Mouse (Mus musculus): ENCODE results near the gene Dnttip1. TPM values are rescaled to one million over a fixed set of nuclear protein-coding genes. Genes with fewer than 3 reads are reported as not detected.
"Not testable (repeated sequence)": the region's sequence is repeated elsewhere in the genome, so short reads cannot be mapped to it uniquely, and the experiment has no call there.

Gene Dnttip1
- polyA plus RNA-seq, 1 experiment, result 47.3 TPM

DNA sequence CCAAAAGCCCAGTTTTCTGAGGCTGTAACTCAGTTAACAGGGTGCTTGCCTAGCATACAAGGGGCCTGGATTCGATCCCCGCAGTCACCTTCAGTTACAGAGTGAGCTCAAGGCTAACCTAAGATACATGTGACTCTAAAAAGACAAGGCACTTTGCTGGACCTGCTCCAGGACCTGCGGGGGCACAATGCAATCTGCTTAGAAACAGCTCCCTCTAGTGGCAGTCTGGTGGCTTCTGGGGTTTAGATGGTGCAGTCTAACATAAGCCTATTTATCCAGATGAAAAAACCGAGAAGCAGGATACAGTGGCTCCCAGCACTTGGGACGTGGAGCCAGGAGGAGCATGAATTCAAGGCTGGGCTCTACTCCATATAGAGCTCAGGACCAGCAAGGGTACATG is 48.5 kb downstream of the Dnttip1 start:
- H3K79me3 ChIP-seq (ENCODE audit: low read depth), result no peaks in the 10 kb centered on the region
- no peak overlapping the region for H3K4me3 ChIP-seq (ENCODE audit: insufficient read depth, poor library complexity, severe bottlenecking)
- TF ChIP-seq MYOD1 (IDR thresholded peaks at IDR 0.05; ENCODE audit: control insufficient read depth, insufficient read length, low read depth) (no peak), FOSL1 (IDR thresholded peaks at IDR 0.05; ENCODE audit: insufficient read depth, low read length, poor library complexity, severe bottlenecking) (no peak), USF1 (IDR thresholded peaks at IDR 0.05; ENCODE audit: low read depth) (no peak), MAX (IDR thresholded peaks at IDR 0.05) (peak; percentile 42), CEBPB (IDR thresholded peaks at IDR 0.05; ENCODE audit: low read depth) (no peak), MYOG (IDR thresholded peaks at IDR 0.05; ENCODE audit: control insufficient read depth, extremely low read depth, insufficient read length) (no peak), CTCF (IDR thresholded peaks at IDR 0.05; ENCODE audit: control insufficient read depth, insufficient read depth, insufficient read length) (peak; percentile 56)
- H3K36me3 ChIP-seq (ENCODE audit: control insufficient read depth, insufficient read depth), result peaks cover 74% of the 10 kb centered on the region
- H3ac ChIP-seq (ENCODE audit: control insufficient read depth, insufficient read length, low read depth), result no peak overlapping the region
- H3K79me2 ChIP-seq (ENCODE audit: control insufficient read depth, insufficient read depth), result no peaks in the 10 kb centered on the region
- no peaks in the 10 kb centered on the region for H3K27me3 ChIP-seq (ENCODE audit: control insufficient read depth, insufficient read depth, insufficient read length)

GRCm38 (mm10) chr2:164795868-164796267 is 50.1 kb downstream of the Dnttip1 start:
- H3K27me3 ChIP-seq (ENCODE audit: control insufficient read depth, insufficient read depth, insufficient read length), result no peaks in the 10 kb centered on the region
- no peak overlapping the region for H3ac ChIP-seq (ENCODE audit: control insufficient read depth, insufficient read length, low read depth)
- no peak overlapping the region for H3K4me3 ChIP-seq (ENCODE audit: insufficient read depth, poor library complexity, severe bottlenecking)
- H3K79me3 ChIP-seq (ENCODE audit: low read depth), result no peaks in the 10 kb centered on the region
- TF ChIP-seq MAX (IDR thresholded peaks at IDR 0.05), result no peak
- TF ChIP-seq MYOD1 (IDR thresholded peaks at IDR 0.05; ENCODE audit: control insufficient read depth, insufficient read length, low read depth), result no peak
- TF ChIP-seq CTCF (IDR thresholded peaks at IDR 0.05; ENCODE audit: control insufficient read depth, insufficient read depth, insufficient read length), result no peak
- TF ChIP-seq MYOG (IDR thresholded peaks at IDR 0.05; ENCODE audit: control insufficient read depth, extremely low read depth, insufficient read length), result no peak
- no peak for TF ChIP-seq USF1 (IDR thresholded peaks at IDR 0.05; ENCODE audit: low read depth)
- TF ChIP-seq CEBPB (IDR thresholded peaks at IDR 0.05; ENCODE audit: low read depth), result no peak
- TF ChIP-seq FOSL1 (IDR thresholded peaks at IDR 0.05; ENCODE audit: insufficient read depth, low read length, poor library complexity, severe bottlenecking), result no peak
- peaks cover 74% of the 10 kb centered on the region for H3K36me3 ChIP-seq (ENCODE audit: control insufficient read depth, insufficient read depth)
- H3K79me2 ChIP-seq (ENCODE audit: control insufficient read depth, insufficient read depth), result no peaks in the 10 kb centered on the region

DNA sequence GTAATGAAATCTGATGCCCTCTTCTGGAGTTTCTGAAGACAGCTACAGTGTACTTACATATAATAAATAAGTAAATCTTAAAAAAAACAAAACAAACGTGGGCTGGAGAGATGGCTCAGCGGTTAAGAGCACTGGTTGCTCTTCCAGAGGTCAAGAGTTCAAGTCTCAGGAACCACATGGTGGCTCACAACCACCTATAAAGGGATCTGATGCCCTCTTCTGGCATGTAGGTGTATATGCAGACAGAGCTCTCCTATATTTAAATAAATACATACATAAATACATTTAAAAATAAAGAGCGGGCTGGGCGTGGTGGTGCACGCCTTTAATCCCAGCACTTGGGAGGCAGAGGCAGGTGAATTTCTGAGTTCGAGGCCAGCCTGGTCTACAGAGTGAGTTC is 52.8 kb downstream of the Dnttip1 start:
- H3K4me3 ChIP-seq (ENCODE audit: insufficient read depth, poor library complexity, severe bottlenecking); H3ac ChIP-seq (ENCODE audit: control insufficient read depth, insufficient read length, low read depth); H3K27me3 ChIP-seq (ENCODE audit: control insufficient read depth, insufficient read depth, insufficient read length): not testable (repeated sequence)
- Histone ChIP-seq H3K79me2 (ENCODE audit: control insufficient read depth, insufficient read depth) (peaks cover 24% of the 10 kb centered on the region), H3K79me3 (ENCODE audit: low read depth) (peaks cover 11% of the 10 kb centered on the region), H3K36me3 (ENCODE audit: control insufficient read depth, insufficient read depth) (peaks cover 64% of the 10 kb centered on the region)

GRCm38 (mm10) chr2:164800252-164801004 is 54.6 kb downstream of the Dnttip1 start:
- Histone ChIP-seq H3K79me2 (ENCODE audit: control insufficient read depth, insufficient read depth) (peaks cover 35% of the 10 kb centered on the region), H3K4me3 (ENCODE audit: insufficient read depth, poor library complexity, severe bottlenecking) (no peak overlapping the region), H3K36me3 (ENCODE audit: control insufficient read depth, insufficient read depth) (peaks cover 50% of the 10 kb centered on the region), H3ac (ENCODE audit: control insufficient read depth, insufficient read length, low read depth) (no peak overlapping the region), H3K79me3 (ENCODE audit: low read depth) (peaks cover 20% of the 10 kb centered on the region), H3K27me3 (ENCODE audit: control insufficient read depth, insufficient read depth, insufficient read length) (no peaks in the 10 kb centered on the region)
- TF ChIP-seq USF1 (IDR thresholded peaks at IDR 0.05; ENCODE audit: low read depth), result no peak
- no peak for TF ChIP-seq CEBPB (IDR thresholded peaks at IDR 0.05; ENCODE audit: low read depth)
- TF ChIP-seq FOSL1 (IDR thresholded peaks at IDR 0.05; ENCODE audit: insufficient read depth, low read length, poor library complexity, severe bottlenecking), result no peak
- TF ChIP-seq MYOG (IDR thresholded peaks at IDR 0.05; ENCODE audit: control insufficient read depth, extremely low read depth, insufficient read length), result no peak
- TF ChIP-seq MYOD1 (IDR thresholded peaks at IDR 0.05; ENCODE audit: control insufficient read depth, insufficient read length, low read depth), result no peak
- TF ChIP-seq CTCF (IDR thresholded peaks at IDR 0.05; ENCODE audit: control insufficient read depth, insufficient read depth, insufficient read length), result no peak
- no peak for TF ChIP-seq MAX (IDR thresholded peaks at IDR 0.05)

GRCm38 (mm10) chr2:164803201-164803920 is 57.6 kb downstream of the Dnttip1 start:
- H3K79me3 ChIP-seq (ENCODE audit: low read depth), result peaks cover 22% of the 10 kb centered on the region

GRCm38 (mm10) chr2:164803921-164804313 is 58.1 kb downstream of the Dnttip1 start:
- Histone ChIP-seq H3K4me3 (ENCODE audit: insufficient read depth, poor library complexity, severe bottlenecking) (peak overlapping the region; percentile 94), H3ac (ENCODE audit: control insufficient read depth, insufficient read length, low read depth) (peak overlapping the region; percentile 72), H3K79me2 (ENCODE audit: control insufficient read depth, insufficient read depth) (peaks cover 48% of the 10 kb centered on the region), H3K27me3 (ENCODE audit: control insufficient read depth, insufficient read depth, insufficient read length) (no peaks in the 10 kb centered on the region), H3K36me3 (ENCODE audit: control insufficient read depth, insufficient read depth) (peaks cover 27% of the 10 kb centered on the region), H3K79me3 (ENCODE audit: low read depth) (peaks cover 22% of the 10 kb centered on the region)
- TF ChIP-seq MAX (IDR thresholded peaks at IDR 0.05) (no peak), FOSL1 (IDR thresholded peaks at IDR 0.05; ENCODE audit: insufficient read depth, low read length, poor library complexity, severe bottlenecking) (no peak), USF1 (IDR thresholded peaks at IDR 0.05; ENCODE audit: low read depth) (no peak), MYOD1 (IDR thresholded peaks at IDR 0.05; ENCODE audit: control insufficient read depth, insufficient read length, low read depth) (no peak), CTCF (IDR thresholded peaks at IDR 0.05; ENCODE audit: control insufficient read depth, insufficient read depth, insufficient read length) (no peak), MYOG (IDR thresholded peaks at IDR 0.05; ENCODE audit: control insufficient read depth, extremely low read depth, insufficient read length) (no peak), CEBPB (IDR thresholded peaks at IDR 0.05; ENCODE audit: low read depth) (no peak)

More at GRCm38 (mm10) chr2:164803201-164803920, 57.6 kb downstream of the Dnttip1 start:
- Histone ChIP-seq H3K36me3 (ENCODE audit: control insufficient read depth, insufficient read depth) (peaks cover 29% of the 10 kb centered on the region), H3K79me2 (ENCODE audit: control insufficient read depth, insufficient read depth) (peaks cover 48% of the 10 kb centered on the region), H3K27me3 (ENCODE audit: control insufficient read depth, insufficient read depth, insufficient read length) (no peaks in the 10 kb centered on the region), H3K4me3 (ENCODE audit: insufficient read depth, poor library complexity, severe bottlenecking) (peak overlapping the region; percentile 94), H3ac (ENCODE audit: control insufficient read depth, insufficient read length, low read depth) (peak overlapping the region; percentile 61)
- no peak for TF ChIP-seq MYOD1 (IDR thresholded peaks at IDR 0.05; ENCODE audit: control insufficient read depth, insufficient read length, low read depth)
- no peak for TF ChIP-seq MAX (IDR thresholded peaks at IDR 0.05)
- no peak for TF ChIP-seq FOSL1 (IDR thresholded peaks at IDR 0.05; ENCODE audit: insufficient read depth, low read length, poor library complexity, severe bottlenecking)
